ENCODE assay signal across 19 mouse cellular contexts in the genomic region with DNA sequence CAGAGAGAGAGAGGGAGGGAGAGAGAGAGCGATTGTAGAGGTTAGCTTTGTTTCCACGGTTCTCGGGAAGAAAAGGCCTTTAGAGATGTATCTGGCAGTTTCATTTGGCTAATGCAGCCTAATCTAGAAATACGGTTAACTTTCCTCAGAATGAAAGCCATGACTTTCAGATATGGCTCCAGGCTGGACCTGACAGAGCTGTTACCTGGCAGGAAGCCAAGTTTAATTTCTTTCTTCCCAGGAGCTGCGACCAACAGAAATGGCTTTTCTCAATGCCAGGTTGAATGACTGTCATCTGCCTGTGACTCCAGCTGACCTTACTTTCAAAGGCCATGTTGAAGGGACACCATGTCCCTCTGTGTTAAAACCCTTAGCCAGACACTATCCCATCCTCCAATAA.
A peak's percentile ranks its signal among the peaks of the same experiment; 100 is the strongest.
DNase-seq lines count a peak whose midpoint lies in the region; ATAC-seq lines count a peak whose summit lies in the region.
"Had no signal": no experiment of that assay in that cellular context is flagged by ENCODE, and none has a peak within 500 bp of the region (broad histone marks: within the 10 kb centered on the region; RNA-seq: fewer than 3 reads in every experiment).

No protein-coding gene starts in this region.

- no peak for ATAC-seq in hindbrain, embryonic 12.5 days (ENCODE audit: low FRiP score)
- peak; percentile 21; the same call in 1 of the 2 replicates for ATAC-seq in hindbrain, embryonic 16.5 days

- H3K4me2 ChIP-seq in hindbrain, embryonic 12.5 days (replicated peaks) = no peak overlapping the region
- H3K4me2 ChIP-seq in hindbrain, embryonic 16.5 days (ENCODE audit: low read length) = no peak overlapping the region
- H3K4me2 ChIP-seq: embryonic facial prominence, embryonic 12.5 days; liver, embryonic 13.5 days; neural tube, embryonic 12.5 days had no signal

- H3K4me3 ChIP-seq in hindbrain, embryonic 12.5 days = no peak overlapping the region
- no peak overlapping the region for H3K4me3 ChIP-seq in hindbrain, embryonic 10.5 days
- no peak overlapping the region for H3K4me3 ChIP-seq in hindbrain, embryonic 16.5 days (ENCODE audit: low read length)
- H3K4me3 ChIP-seq: embryonic facial prominence, embryonic 12.5 days; forebrain, embryonic 10.5 days; liver, embryonic 13.5 days; neural tube, embryonic 12.5 days had no signal

- no peaks in the 10 kb centered on the region for H3K27me3 ChIP-seq in hindbrain, embryonic 12.5 days
- H3K27me3 ChIP-seq in hindbrain, embryonic 10.5 days (ENCODE audit: insufficient read depth, poor library complexity, severe bottlenecking) = no peaks in the 10 kb centered on the region
- H3K27me3 ChIP-seq in hindbrain, embryonic 16.5 days (replicated peaks; ENCODE audit: control insufficient read depth, insufficient read depth, low read length) = no peaks in the 10 kb centered on the region
- H3K27me3 ChIP-seq: embryonic facial prominence, embryonic 12.5 days; liver, embryonic 13.5 days; neural tube, embryonic 12.5 days had no signal

- H3K9ac ChIP-seq in hindbrain, embryonic 12.5 days = no peak overlapping the region
- H3K9ac ChIP-seq in hindbrain, embryonic 16.5 days (ENCODE audit: low read depth, low read length) = no peak overlapping the region
- H3K9ac ChIP-seq: embryonic facial prominence, embryonic 12.5 days; liver, embryonic 13.5 days; neural tube, embryonic 12.5 days had no signal

- no peaks in the 10 kb centered on the region for H3K36me3 ChIP-seq in hindbrain, embryonic 12.5 days
- H3K36me3 ChIP-seq in hindbrain, embryonic 10.5 days = no peaks in the 10 kb centered on the region
- no peaks in the 10 kb centered on the region for H3K36me3 ChIP-seq in hindbrain, embryonic 16.5 days (ENCODE audit: control insufficient read depth, insufficient read depth, low read length)
- H3K36me3 ChIP-seq: embryonic facial prominence, embryonic 12.5 days; forebrain, embryonic 10.5 days; liver, embryonic 13.5 days; neural tube, embryonic 12.5 days had no signal

- H3K27ac ChIP-seq in hindbrain, embryonic 12.5 days = 0 out of 2 replicates have a peak overlapping the region, but pooled peaks have one; percentile 48
- H3K27ac ChIP-seq in hindbrain, embryonic 10.5 days = no peak overlapping the region
- peak overlapping the region; percentile 27; the same call in 1 of the 2 replicates for H3K27ac ChIP-seq in hindbrain, embryonic 16.5 days (ENCODE audit: low read depth, low read length)
- H3K27ac ChIP-seq: embryonic facial prominence, embryonic 12.5 days; forebrain, embryonic 10.5 days; liver, embryonic 13.5 days; neural tube, embryonic 12.5 days had no signal

- H3K9me3 ChIP-seq in hindbrain, embryonic 12.5 days (replicated peaks) = peaks cover 3% of the 10 kb centered on the region; the same call in 1 of the 2 replicates
- no peaks in the 10 kb centered on the region for H3K9me3 ChIP-seq in hindbrain, embryonic 10.5 days
- no peaks in the 10 kb centered on the region for H3K9me3 ChIP-seq in hindbrain, embryonic 16.5 days (ENCODE audit: control insufficient read depth, low read length)
- H3K9me3 ChIP-seq: embryonic facial prominence, embryonic 12.5 days; forebrain, embryonic 10.5 days; liver, embryonic 13.5 days had no signal

- 48% methylated on average over 5 of the region's 5 CpGs for WGBS in hindbrain, embryonic 12.5 days
- 66% methylated on average over 5 of the region's 5 CpGs for WGBS in hindbrain, embryonic 10.5 days
- 20% methylated on average over 5 of the region's 5 CpGs for WGBS in hindbrain, embryonic 16.5 days

- DNase-seq in cerebellum, postnatal 10 days = peak; percentile 61 to 76
- DNase-seq in cerebellum, postnatal 36 days = no peak
- no peak for DNase-seq in hindbrain, embryonic 10.5 days (ENCODE audit: low spot score)
- peak; percentile 72 for DNase-seq in brain, adult 2 months (ENCODE audit: low read depth, low spot score)
- no peak for DNase-seq in ovary, postnatal 10 days (ENCODE audit: low spot score)
- DNase-seq in thymus, postnatal 36 days = no peak
- DNase-seq: adrenal gland, postnatal 25 days; gastrocnemius, postnatal 10 days; kidney, adult 2 months; kidney, postnatal 36 days; left cerebral cortex, postnatal 4 days; liver, embryonic 13.5 days; lung, postnatal 14 days; thymus, adult 18-20 months had no signal

- peaks cover 19% of the 10 kb centered on the region for H3K4me1 ChIP-seq in hindbrain, embryonic 12.5 days
- peaks cover 17% of the 10 kb centered on the region for H3K4me1 ChIP-seq in hindbrain, embryonic 10.5 days (replicated peaks)
- peaks cover 12% of the 10 kb centered on the region for H3K4me1 ChIP-seq in hindbrain, embryonic 16.5 days (ENCODE audit: control insufficient read depth, insufficient read depth, low read depth, low read length)
- H3K4me1 ChIP-seq: liver, embryonic 13.5 days had no signal

Comparison
In these comparisons a context has a peak if more than half of its experiments do, and no peak if none do; other contexts are left out.
1. DNase-seq: peak in cerebellum, postnatal 10 days (2 of 2) and brain, adult 2 months (single experiment); none in cerebellum, postnatal 36 days (0 of 2), hindbrain, embryonic 10.5 days (single experiment), ovary, postnatal 10 days (single experiment) and thymus, postnatal 36 days (0 of 2).